Mouse (Mus musculus) testis, adult 2 months (tissue): ENCODE measurements around the gene Ikbip.

Source experiments
- CTCF ChIP-seq: fragments of 200-500 bp; IDR thresholded peaks from 2 replicates; pipeline ENCODE4 v1.5.1; 2012; ENCODE audit warnings: low read depth, mild to moderate bottlenecking, inconsistent platforms, low read length, moderate library complexity; ENCODE audit not compliant: control insufficient read depth, insufficient read depth, insufficient replicate concordance
- POLR2A ChIP-seq: fragments of 200-500 bp; IDR thresholded peaks from 2 replicates; pipeline ENCODE4 v1.6.1; 2012; ENCODE audit warnings: low read depth, mild to moderate bottlenecking, inconsistent platforms, low read length, moderate library complexity; ENCODE audit not compliant: control insufficient read depth

GRCm38 (mm10) chr10:91051156-91051555 is 31.6 kb upstream of the Ikbip start:
- no peak for TF ChIP-seq CTCF
- no peak for TF ChIP-seq POLR2A
